Mouse (Mus musculus) liver, embryonic 14.5 days (tissue): ENCODE results near the gene Hist4h4. TPM values are rescaled to one million over a fixed set of nuclear protein-coding genes. Genes with fewer than 3 reads are reported as not detected.
A peak's percentile ranks its signal among the peaks of the same experiment; 100 is the strongest.

Experiments used
- ATAC-seq: fragments of 200-750 bp; cut with Nextera tagmentation; 2 replicates; pipeline ENCODE4 v1.8.0; 2017; ENCODE audit warnings: moderate number of reproducible peaks, mild to moderate bottlenecking, moderate library complexity; ENCODE audit not compliant: insufficient read depth
- DNase-seq, 3 experiments: peaks; one replicate each; pipeline ENCODE4 v3.0.0-alpha.2; 2012 to 2013; ENCODE audit warnings: low read depth in 3 of 3, low spot score in 3 of 3
- H3K27ac ChIP-seq: fragments of 300-500 bp; sonication (generic); 2 replicates; pipeline ENCODE4 v1.5.1; 2014; ENCODE audit warnings: moderate library complexity, mild to moderate bottlenecking, control low read depth, inconsistent platforms
- H3K27me3 ChIP-seq: fragments of 300-500 bp; sonication (generic); 2 replicates; pipeline ENCODE4 v1.6.1; 2014; ENCODE audit warnings: mild to moderate bottlenecking, low read length, moderate library complexity; ENCODE audit not compliant: control insufficient read depth, insufficient read depth
- H3K36me3 ChIP-seq: fragments of 300-500 bp; sonication (generic); replicated peaks from 2 replicates; pipeline ENCODE4 v1.6.1; 2014; ENCODE audit warnings: low read depth; ENCODE audit not compliant: control insufficient read depth, insufficient read depth
- H3K4me1 ChIP-seq, 2 experiments: fragments of 200-500 bp in 1 of 2; fragments of 300-500 bp in 1 of 2; sonication (generic) in 1 of 2; replicated peaks; 2 replicates each; pipeline ENCODE4 v1.6.1; 2012 to 2014; ENCODE audit warnings: antibody characterized with exemption in 1 of 2, inconsistent platforms in 1 of 2, low read length in 1 of 2; ENCODE audit not compliant: control insufficient read depth in 2 of 2, insufficient read depth in 2 of 2
- H3K4me2 ChIP-seq: fragments of 300-500 bp; sonication (generic); 2 replicates; pipeline ENCODE4 v1.6.1; 2014; ENCODE audit warnings: low read depth, mild to moderate bottlenecking, control low read depth, moderate library complexity
- H3K4me3 ChIP-seq, 2 experiments: fragments of 200-500 bp in 1 of 2; fragments of 300-500 bp in 1 of 2; sonication (generic) in 1 of 2; 2 replicates each; pipeline ENCODE4 v1.5.1; 2012 to 2014; ENCODE audit warnings: low read depth in 2 of 2, low read length in 2 of 2, mild to moderate bottlenecking in 2 of 2, control low read depth in 1 of 2, inconsistent platforms in 1 of 2, moderate library complexity in 1 of 2; ENCODE audit not compliant: insufficient read depth in 1 of 2
- H3K9ac ChIP-seq: fragments of 300-500 bp; sonication (generic); replicated peaks from 2 replicates; pipeline ENCODE4 v1.6.1; 2014; ENCODE audit warnings: mild to moderate bottlenecking, control low read depth, moderate library complexity
- H3K9me3 ChIP-seq: fragments of 300-500 bp; sonication (generic); 2 replicates; pipeline ENCODE4 v1.6.1; 2016; ENCODE audit warnings: low read length, mixed read lengths; ENCODE audit not compliant: control insufficient read depth
- CTCF ChIP-seq: IDR thresholded peaks from 2 replicates; pipeline ENCODE4 v1.5.1; 2016; ENCODE audit warnings: antibody characterized with exemption, low read depth, control low read depth
- EP300 ChIP-seq: IDR thresholded peaks from 2 replicates; pipeline ENCODE4 v1.6.1; 2016; ENCODE audit warnings: antibody characterized with exemption, low read depth
- WGBS: fragments of 180-500 bp; shearing (Covaris S2); extraction: QIAGEN DNeasy Blood & Tissue Kit; methylation state at CpG from one replicate; pipeline ENCODE4 v1.1.7; 2014; ENCODE audit not compliant: insufficient replicate concordance; 5-methylcytosine and 5-hydroxymethylcytosine counted together
- polyA plus RNA-seq, 2 experiments: library from polyadenylated mRNA; depleted of rRNA in 1 of 2; stranded (reverse) in 1 of 2; unstranded in 1 of 2; fragments of >200 nt; fragmentation: Nextera tagmentation in 1 of 2; extraction: Ambion mirVana in 1 of 2; gene quantifications; 2 replicates each; pipeline versions ENCODE4 v1.2.1 to v1.2.3; 2012 to 2014

The Hist4h4 gene
- polyA plus RNA-seq, 2 experiments: 1.6 to 2.4 TPM

- peaks cover 29% of the 10 kb centered on the region for H3K36me3 ChIP-seq
- H3K27ac ChIP-seq: peak overlapping the region; percentile 0
Measured at GRCm38 (mm10) chr6:136809673-136810072, 5.5 kb upstream of the Hist4h4 start.

GRCm38 (mm10) chr6:136809077-136809476, 4.9 kb upstream of the Hist4h4 start:
- TF ChIP-seq CTCF (no peak), EP300 (no peak)
- Histone ChIP-seq H3K4me2 (peak overlapping the region; percentile 88), H3K4me3 (peak overlapping the region; percentile 75 to 78), H3K4me1 (peaks cover 30 to 32% of the 10 kb centered on the region in 2 experiments), H3K9me3 (no peaks in the 10 kb centered on the region), H3K27ac (peak overlapping the region; percentile 0), H3K9ac (peak overlapping the region; percentile 90), H3K36me3 (peaks cover 23% of the 10 kb centered on the region), H3K27me3 (no peaks in the 10 kb centered on the region)
- ATAC-seq (no peak), DNase-seq (peak; percentile 49 to 63 (median 60))
- under 1% methylated on average over 14 of the region's 14 CpGs for WGBS

More at GRCm38 (mm10) chr6:136809673-136810072, 5.5 kb upstream of the Hist4h4 start:
- Histone ChIP-seq H3K27me3 (no peaks in the 10 kb centered on the region), H3K4me3 (peak overlapping the region; percentile 75 to 78), H3K4me2 (peak overlapping the region; percentile 88), H3K9ac (peak overlapping the region; percentile 90), H3K4me1 (peaks cover 28 to 32% of the 10 kb centered on the region in 2 experiments), H3K9me3 (no peaks in the 10 kb centered on the region)
- no peak for DNase-seq
- WGBS: 33% methylated on average over 13 of the region's 13 CpGs
- ATAC-seq: no peak
- TF ChIP-seq EP300 (no peak), CTCF (no peak)

- H3K9ac ChIP-seq: peak overlapping the region; percentile 90
- under 1% methylated on average over 28 of the region's 28 CpGs for WGBS
- H3K9me3 ChIP-seq: no peaks in the 10 kb centered on the region
- peaks cover 30 to 32% of the 10 kb centered on the region in 2 experiments for H3K4me1 ChIP-seq
- ATAC-seq: peak; percentile 20
- H3K4me3 ChIP-seq: peak overlapping the region; percentile 75 to 78
- peaks cover 19% of the 10 kb centered on the region for H3K36me3 ChIP-seq
- H3K27ac ChIP-seq: peak overlapping the region; percentile 73
- DNase-seq: peak in 2 of 3 experiments; percentile 42 to 46
- peak overlapping the region; percentile 88 for H3K4me2 ChIP-seq
- no peaks in the 10 kb centered on the region for H3K27me3 ChIP-seq
- TF ChIP-seq CTCF (no peak), EP300 (no peak)
Measured at GRCm38 (mm10) chr6:136808631-136809046, 4.4 kb upstream of the Hist4h4 start.

GRCm38 (mm10) chr6:136808014-136808417, 3.8 kb upstream of the Hist4h4 start, which contains the start of gene H2afj:
H2afj (plus strand) TSS chr6:136808244.
- H3K4me1 ChIP-seq: peaks cover 35 to 38% of the 10 kb centered on the region in 2 experiments
- ATAC-seq (peak; percentile 73), DNase-seq (peak; percentile 93 to 96 (median 93))
- peak within 1 kb of the TSS; percentile 90 for H3K27ac ChIP-seq
- peaks cover 14% of the 10 kb centered on the region for H3K36me3 ChIP-seq
- peak within 1 kb of the TSS; percentile 90 for H3K9ac ChIP-seq
- H3K4me2 ChIP-seq: peak within 1 kb of the TSS; percentile 88
- TF ChIP-seq EP300: no peak; the same call in 1 of the 2 replicates
- under 1% methylated on average over 34 of the region's 34 CpGs for WGBS
- no peaks in the 10 kb centered on the region for H3K9me3 ChIP-seq
- H3K4me3 ChIP-seq: peak within 1 kb of the TSS; percentile 75 to 78
- no peaks in the 10 kb centered on the region for H3K27me3 ChIP-seq

- ATAC-seq: no peak
- Histone ChIP-seq H3K4me1 (peaks cover 38 to 42% of the 10 kb centered on the region in 2 experiments), H3K27me3 (no peaks in the 10 kb centered on the region), H3K36me3 (peaks cover 9% of the 10 kb centered on the region), H3K4me3 (peak overlapping the region; percentile 65 to 78), H3K9ac (peak overlapping the region; percentile 78), H3K27ac (peak overlapping the region; percentile 90), H3K4me2 (peak overlapping the region; percentile 88), H3K9me3 (no peaks in the 10 kb centered on the region)
- no peak for DNase-seq
- WGBS: 32% methylated on average over 18 of the region's 18 CpGs
- TF ChIP-seq CTCF: 0 out of 2 replicates have a peak, but pooled peaks have one; percentile 1
- TF ChIP-seq EP300: no peak
Measured at GRCm38 (mm10) chr6:136807395-136808013, 3.3 kb upstream of the Hist4h4 start.
